Mouse (Mus musculus) stomach, embryonic 14.5 days (tissue): ENCODE measurements around the gene Grm6. TPM values are rescaled to one million over a fixed set of nuclear protein-coding genes. Genes with fewer than 3 reads are reported as not detected.

ENCODE experiments used
- ATAC-seq: fragments of 200-750 bp; cut with Nextera tagmentation; 2 replicates; pipeline ENCODE4 v1.8.0; 2017; ENCODE audit warnings: low read depth, moderate TSS enrichment; ENCODE audit not compliant: insufficient number of reproducible peaks, insufficient read depth, low FRiP score
- H3K27ac ChIP-seq: fragments of 300-500 bp; sonication (generic); 2 replicates; pipeline ENCODE4 v1.5.1; 2014; ENCODE audit warnings: mild to moderate bottlenecking, low read length, moderate library complexity, mixed read lengths
- H3K27me3 ChIP-seq: fragments of 300-500 bp; sonication (generic); 2 replicates; pipeline ENCODE4 v1.6.1; 2014; ENCODE audit warnings: low read length, control low read depth, mixed read lengths; ENCODE audit not compliant: control insufficient read depth, insufficient read depth
- H3K36me3 ChIP-seq: fragments of 300-500 bp; sonication (generic); 2 replicates; pipeline ENCODE4 v1.6.1; 2014; ENCODE audit warnings: mild to moderate bottlenecking, control low read depth, low read length, moderate library complexity, mixed read lengths; ENCODE audit not compliant: control insufficient read depth, insufficient read depth
- H3K4me1 ChIP-seq: fragments of 300-500 bp; sonication (generic); 2 replicates; pipeline ENCODE4 v1.6.1; 2014; ENCODE audit warnings: low read length, control low read depth, mixed read lengths; ENCODE audit not compliant: control insufficient read depth, insufficient read depth
- H3K4me2 ChIP-seq: fragments of 300-500 bp; sonication (generic); replicated peaks from 2 replicates; pipeline ENCODE4 v1.6.1; 2014; ENCODE audit warnings: low read depth, low read length, control low read depth
- H3K4me3 ChIP-seq: fragments of 300-500 bp; sonication (generic); 2 replicates; pipeline ENCODE4 v1.5.1; 2014; ENCODE audit warnings: low read depth, low read length, control low read depth
- H3K9ac ChIP-seq: fragments of 300-500 bp; sonication (generic); replicated peaks from 2 replicates; pipeline ENCODE4 v1.6.1; 2014; ENCODE audit warnings: low read depth, mild to moderate bottlenecking, control low read depth, low read length, moderate library complexity, mixed read lengths
- H3K9me3 ChIP-seq: fragments of 300-500 bp; sonication (generic); 2 replicates; pipeline ENCODE4 v1.6.1; 2016; ENCODE audit warnings: low read depth, low read length, control low read depth; ENCODE audit not compliant: control insufficient read depth
- WGBS: fragments of 180-500 bp; shearing (Covaris S2); extraction: QIAGEN DNeasy Blood & Tissue Kit; methylation state at CpG from one replicate; pipeline ENCODE4 v1.1.7; 2014; 5-methylcytosine and 5-hydroxymethylcytosine counted together
- polyA plus RNA-seq: library from polyadenylated mRNA; unstranded; fragments of >200 nt; fragmentation: Nextera tagmentation; extraction: Ambion mirVana; gene quantifications from 2 replicates; pipeline ENCODE4 v1.2.1, GENCODE M21; 2014

Gene Grm6
- polyA plus RNA-seq, result not detected in 2 replicates

- H3K27ac ChIP-seq, result no peak within 1 kb of the TSS
- no peaks in the 10 kb centered on the region for H3K36me3 ChIP-seq
- H3K27me3 ChIP-seq, result peaks cover 33% of the 10 kb centered on the region
- peaks cover 6% of the 10 kb centered on the region for H3K4me1 ChIP-seq
- H3K4me2 ChIP-seq, result peak within 1 kb of the TSS; percentile 80
- no peaks in the 10 kb centered on the region for H3K9me3 ChIP-seq
- no peak for ATAC-seq
- WGBS, result 2% methylated on average over 11 of the region's 11 CpGs
- H3K4me3 ChIP-seq, result peak within 1 kb of the TSS; percentile 39
- H3K9ac ChIP-seq, result 0 out of 2 replicates have a peak within 1 kb of the TSS, but pooled peaks have one; percentile 18
Observed at GRCm38 (mm10) chr11:50850177-50850735, at the start of gene Grm6. Grm6 (plus strand) TSS chr11:50850685.

- Histone ChIP-seq H3K9ac (no peak overlapping the region), H3K27ac (no peak overlapping the region), H3K4me2 (no peak overlapping the region), H3K27me3 (no peaks in the 10 kb centered on the region), H3K4me3 (no peak overlapping the region), H3K4me1 (no peaks in the 10 kb centered on the region), H3K9me3 (peaks cover 27% of the 10 kb centered on the region), H3K36me3 (peaks cover 63% of the 10 kb centered on the region)
- no peak for ATAC-seq
- 95% methylated on average over 4 of the region's 4 CpGs for WGBS
Observed at GRCm38 (mm10) chr11:50814233-50814632, 36.3 kb upstream of the Grm6 start.

- peaks cover 28% of the 10 kb centered on the region; the same call in 1 of the 2 replicates for H3K36me3 ChIP-seq
- H3K9ac ChIP-seq, result no peak overlapping the region; the same call in 1 of the 2 replicates
- H3K4me3 ChIP-seq, result peak overlapping the region; percentile 93
- H3K27me3 ChIP-seq, result no peaks in the 10 kb centered on the region
- peak overlapping the region; percentile 48 for H3K4me2 ChIP-seq
- H3K27ac ChIP-seq, result no peak overlapping the region
- WGBS, result 47% methylated on average over 2 of the region's 2 CpGs
- H3K4me1 ChIP-seq, result peaks cover 8% of the 10 kb centered on the region; the same call in 1 of the 2 replicates
- no peaks in the 10 kb centered on the region for H3K9me3 ChIP-seq
- no peak for ATAC-seq
Observed at GRCm38 (mm10) chr11:50826214-50826613, 24.3 kb upstream of the Grm6 start.

- Histone ChIP-seq H3K27me3 (no peaks in the 10 kb centered on the region), H3K4me3 (peak within 1 kb of the TSS; percentile 93), H3K36me3 (peaks cover 26% of the 10 kb centered on the region; the same call in 1 of the 2 replicates), H3K4me1 (peaks cover 8% of the 10 kb centered on the region; the same call in 1 of the 2 replicates), H3K9me3 (no peaks in the 10 kb centered on the region), H3K4me2 (peak within 1 kb of the TSS; percentile 48), H3K27ac (peak within 1 kb of the TSS; percentile 34; the same call in 1 of the 2 replicates), H3K9ac (peak within 1 kb of the TSS; percentile 71)
- WGBS, result 1% methylated on average over 45 of the region's 45 CpGs
- peak; percentile 94 for ATAC-seq
Observed at GRCm38 (mm10) chr11:50827010-50827953, 23.2 kb upstream of the Grm6 start, which contains the start of gene Zfp354c. Zfp354c (minus strand) TSS chr11:50827724.

- 80% methylated on average over 4 of the region's 4 CpGs for WGBS
- ATAC-seq, result no peak
- no peaks in the 10 kb centered on the region; the same call in 1 of the 2 replicates for H3K4me1 ChIP-seq
- H3K27me3 ChIP-seq, result no peaks in the 10 kb centered on the region
- no peak overlapping the region for H3K4me3 ChIP-seq
- no peak overlapping the region for H3K9ac ChIP-seq
- H3K9me3 ChIP-seq, result peaks cover 6% of the 10 kb centered on the region; the same call in 1 of the 2 replicates
- peaks cover 6% of the 10 kb centered on the region; the same call in 1 of the 2 replicates for H3K36me3 ChIP-seq
- no peak overlapping the region for H3K4me2 ChIP-seq
- H3K27ac ChIP-seq, result no peak overlapping the region
Observed at GRCm38 (mm10) chr11:50835727-50836126, 14.8 kb upstream of the Grm6 start.

- no peaks in the 10 kb centered on the region for H3K27me3 ChIP-seq
- H3K4me2 ChIP-seq, result peak within 1 kb of the TSS; percentile 51
- peak within 1 kb of the TSS; percentile 39; the same call in 1 of the 2 replicates for H3K9ac ChIP-seq
- H3K9me3 ChIP-seq, result no peaks in the 10 kb centered on the region
- peak; percentile 93 for ATAC-seq
- H3K4me3 ChIP-seq, result peak within 1 kb of the TSS; percentile 35
- WGBS, result 12% methylated on average over 22 of the region's 22 CpGs
- peak within 1 kb of the TSS; percentile 90 for H3K27ac ChIP-seq
- H3K4me1 ChIP-seq, result no peaks in the 10 kb centered on the region; the same call in 1 of the 2 replicates
- H3K36me3 ChIP-seq, result no peaks in the 10 kb centered on the region
Observed at GRCm38 (mm10) chr11:50841023-50841735, 9.3 kb upstream of the Grm6 start, which contains the start of gene Zfp879. Zfp879 (minus strand) TSS chr11:50841552.

GRCm38 (mm10) chr11:50845951-50846350 lies 4.5 kb upstream of the Grm6 start:
- H3K9ac ChIP-seq, result no peak overlapping the region
- peaks cover under 1% of the 10 kb centered on the region for H3K4me1 ChIP-seq
- H3K27me3 ChIP-seq, result peaks cover 18% of the 10 kb centered on the region; the same call in 1 of the 2 replicates
- no peak overlapping the region for H3K4me3 ChIP-seq
- H3K4me2 ChIP-seq, result no peak overlapping the region
- no peak overlapping the region for H3K27ac ChIP-seq
- no peak for ATAC-seq
- no peaks in the 10 kb centered on the region for H3K9me3 ChIP-seq
- no peaks in the 10 kb centered on the region for H3K36me3 ChIP-seq
- 83% methylated on average over 3 of the region's 3 CpGs for WGBS

- no peaks in the 10 kb centered on the region for H3K9me3 ChIP-seq
- no peak overlapping the region for H3K9ac ChIP-seq
- peaks cover 6% of the 10 kb centered on the region for H3K4me1 ChIP-seq
- no peak overlapping the region for H3K4me3 ChIP-seq
- 75% methylated on average over 5 of the region's 5 CpGs for WGBS
- no peak overlapping the region for H3K27ac ChIP-seq
- H3K36me3 ChIP-seq, result no peaks in the 10 kb centered on the region
- no peak overlapping the region for H3K4me2 ChIP-seq
- peaks cover 26% of the 10 kb centered on the region for H3K27me3 ChIP-seq
- no peak for ATAC-seq
Observed at GRCm38 (mm10) chr11:50847047-50847446, 3.4 kb upstream of the Grm6 start.
